Mouse (Mus musculus) cerebellum, adult 2 months (tissue): ENCODE measurements around the gene Palm.

ENCODE experiments used
- CTCF ChIP-seq: fragments of 200-500 bp; IDR thresholded peaks from 2 replicates; pipeline ENCODE4 v1.5.1; 2011; ENCODE audit warnings: low read depth, mild to moderate bottlenecking, control low read depth, low read length, moderate library complexity, borderline replicate concordance; ENCODE audit not compliant: insufficient read depth
- POLR2A ChIP-seq: fragments of 200-500 bp; IDR thresholded peaks from 2 replicates; pipeline ENCODE4 v1.6.1; 2011; ENCODE audit warnings: low read length, control low read depth, borderline replicate concordance; ENCODE audit not compliant: insufficient read depth

DNA sequence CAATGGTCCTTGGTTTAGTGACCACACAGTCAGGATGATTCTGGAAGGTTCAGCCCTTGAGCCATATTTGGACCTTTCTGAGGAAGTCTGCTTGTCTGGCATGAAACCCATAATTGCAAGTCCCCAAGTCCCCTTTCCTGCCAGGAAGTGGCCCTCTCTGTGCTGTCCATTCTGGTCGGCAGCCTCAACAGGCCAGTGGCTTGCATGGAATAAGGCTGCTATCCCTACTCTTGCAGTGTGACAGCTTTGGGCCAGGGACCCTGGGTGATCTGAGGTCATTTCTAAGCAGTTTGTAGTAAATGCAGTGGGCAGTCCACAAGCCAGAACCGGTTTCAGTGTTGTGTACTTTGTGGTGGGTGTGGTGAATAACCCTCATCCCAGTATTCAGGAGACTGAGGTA, 44.8 kb downstream of the Palm start:
- TF ChIP-seq CTCF (no peak), POLR2A (no peak)
